Mouse (Mus musculus): ENCODE measurements at regions not wholly inside any gene's neighbourhood (a gene's known extent, or its start where the extent isn't known, plus 50 kb on each side); places are given as distances from the start of the nearest gene placed in this dataset.

DNA sequence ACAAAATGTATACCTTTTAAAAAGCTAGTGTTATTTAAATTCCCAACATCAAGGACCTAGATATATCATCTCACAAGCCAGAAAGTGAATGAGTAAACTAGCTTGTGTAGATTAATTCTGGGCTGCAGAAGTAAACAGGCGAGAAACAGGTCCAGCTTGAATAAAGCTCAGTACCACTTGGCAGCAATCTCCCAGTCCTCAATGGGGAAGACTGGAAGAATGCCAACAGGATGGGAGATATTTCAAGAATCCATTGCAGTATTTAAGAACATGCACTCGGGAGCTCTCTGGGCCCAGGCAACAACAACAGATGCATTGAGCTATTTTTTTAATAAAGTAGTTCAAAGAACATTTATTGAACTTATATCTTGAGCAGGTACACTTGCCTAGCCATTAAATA lies 152.5 kb upstream of the Gpr101 start:
- TF ChIP-seq POLR2A (IDR thresholded peaks at IDR 0.05; ENCODE audit: borderline replicate concordance, extremely low read depth, insufficient read depth, insufficient read length, poor library complexity, severe bottlenecking) = no peak
- TF ChIP-seq CTCF (IDR thresholded peaks at IDR 0.05; ENCODE audit: borderline replicate concordance, extremely low read depth, insufficient read depth, insufficient read length) = no peak

All from brain, embryonic 14.5 days (tissue).